Mouse (Mus musculus) left cerebral cortex, adult 9 months (tissue): Measurements from ENCODE around the gene Vps54.
"Not testable (repeated sequence)": the region's sequence is repeated elsewhere in the genome, so short reads cannot be mapped to it uniquely, and the experiment has no call there.

Experiments
- DNase-seq, 2 experiments: peaks; one replicate each; pipeline ENCODE4 v3.0.0; 2022; ENCODE audit warnings: low spot score in 2 of 2

The Vps54 gene

DNA sequence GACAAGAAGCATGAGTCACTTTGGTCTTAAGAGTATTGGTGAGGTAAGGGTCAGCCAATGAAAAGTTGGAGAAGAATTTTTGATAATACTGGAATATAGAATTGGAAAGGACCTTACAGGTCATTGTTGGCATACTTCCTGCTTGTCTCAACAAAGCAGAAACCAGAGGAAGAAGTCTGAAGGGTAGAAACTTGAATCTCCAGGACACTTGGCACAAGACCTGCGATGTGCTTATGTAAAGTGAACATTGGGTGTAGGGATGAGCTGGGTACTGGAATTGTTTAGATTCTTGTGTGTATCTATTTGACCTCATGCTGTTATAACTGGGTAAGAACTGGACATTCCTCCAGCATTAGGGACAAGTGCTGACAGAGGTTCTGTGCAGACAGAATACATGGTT is 2.3 kb downstream of the Vps54 start:
- no peak for DNase-seq

- DNase-seq: no peak
Measured at GRCm38 (mm10) chr11:21247203-21247865, 8.3 kb downstream of the Vps54 start.

DNA sequence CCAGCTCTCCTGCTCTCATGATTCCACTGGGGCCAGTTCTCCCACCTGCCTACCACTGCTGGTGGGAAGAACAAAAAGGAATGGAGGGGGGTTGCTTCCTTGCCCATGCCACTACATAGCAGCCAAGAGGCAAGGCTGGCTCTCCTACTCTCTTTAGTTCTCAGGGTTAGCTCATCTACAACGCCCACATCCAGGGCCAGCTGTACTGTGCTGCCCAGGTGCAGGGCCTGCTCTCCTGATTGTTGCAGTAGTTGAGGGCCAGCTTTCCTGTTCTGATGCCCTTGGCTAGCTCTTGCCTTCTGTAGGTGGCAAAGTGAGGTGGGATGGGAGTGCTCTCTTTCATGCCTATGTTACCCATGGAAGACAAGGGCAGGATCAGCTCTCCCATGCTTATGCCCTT is 8.9 kb downstream of the Vps54 start:
- no peak for DNase-seq

DNA sequence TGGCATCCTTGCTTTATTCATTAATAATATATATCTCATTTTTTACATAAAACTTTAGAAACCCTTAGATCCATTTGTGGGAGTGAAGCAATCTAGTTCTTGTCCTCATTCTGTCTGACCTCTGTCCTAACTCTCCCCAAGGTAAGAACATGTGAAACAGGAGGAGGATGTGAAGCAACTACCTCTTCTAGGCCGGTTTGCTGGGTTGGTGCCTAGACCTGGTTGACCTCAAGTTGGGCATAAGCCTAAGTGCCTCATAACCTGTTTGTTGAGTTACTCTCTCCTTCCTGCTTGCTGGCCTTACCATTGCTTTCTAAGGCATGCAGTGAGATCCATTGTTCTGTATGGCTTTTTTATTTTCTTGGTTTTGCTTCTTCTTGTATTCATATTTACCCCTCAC is 11.3 kb downstream of the Vps54 start:
- no peak for DNase-seq

DNA sequence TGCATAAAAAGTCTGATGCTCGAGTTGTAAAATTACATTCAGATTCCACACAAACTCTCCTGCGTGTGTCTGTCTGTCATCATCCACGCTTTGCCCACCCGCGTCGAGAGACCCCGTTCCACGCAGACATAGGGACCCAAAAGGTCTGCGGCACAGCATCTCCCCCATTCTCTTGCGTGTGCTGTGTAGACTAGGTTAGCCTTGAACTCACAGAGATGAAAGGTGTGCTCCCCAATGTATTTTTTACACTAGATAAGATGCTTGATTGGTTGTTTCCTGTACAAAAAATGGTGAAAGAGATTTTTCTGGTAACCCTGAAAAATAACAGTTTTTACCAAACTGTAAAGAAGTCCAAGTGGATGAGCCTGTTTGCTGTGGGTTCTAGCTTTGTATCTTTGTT is 19.5 kb downstream of the Vps54 start:
- not testable (repeated sequence) for DNase-seq

- no peak for DNase-seq
Measured at GRCm38 (mm10) chr11:21265423-21265822, 26.3 kb downstream of the Vps54 start.

GRCm38 (mm10) chr11:21276151-21276550 is 37.1 kb downstream of the Vps54 start:
- no peak for DNase-seq

DNA sequence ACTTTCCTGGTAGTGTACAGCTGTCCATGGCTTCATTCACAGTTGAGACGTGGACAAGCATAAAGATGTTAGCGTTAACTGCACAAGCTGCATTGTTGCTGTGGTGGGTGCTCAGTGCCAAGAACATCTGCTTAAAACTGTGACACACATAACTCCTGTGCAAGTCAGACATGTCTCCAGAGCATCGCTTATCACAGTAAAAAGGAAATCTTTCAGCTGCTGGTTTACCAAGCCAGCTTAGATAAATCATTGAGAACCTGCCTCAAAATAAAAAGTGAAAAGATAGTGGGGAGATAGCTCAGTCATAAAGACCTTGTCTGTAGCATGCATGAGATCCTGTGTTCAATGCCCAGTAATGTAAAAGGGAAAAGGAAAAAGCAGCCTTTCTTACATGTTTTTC is 47.3 kb downstream of the Vps54 start:
- DNase-seq: no peak

- not testable (repeated sequence) for DNase-seq
Measured at GRCm38 (mm10) chr11:21288153-21288552, 49.1 kb downstream of the Vps54 start.

DNA sequence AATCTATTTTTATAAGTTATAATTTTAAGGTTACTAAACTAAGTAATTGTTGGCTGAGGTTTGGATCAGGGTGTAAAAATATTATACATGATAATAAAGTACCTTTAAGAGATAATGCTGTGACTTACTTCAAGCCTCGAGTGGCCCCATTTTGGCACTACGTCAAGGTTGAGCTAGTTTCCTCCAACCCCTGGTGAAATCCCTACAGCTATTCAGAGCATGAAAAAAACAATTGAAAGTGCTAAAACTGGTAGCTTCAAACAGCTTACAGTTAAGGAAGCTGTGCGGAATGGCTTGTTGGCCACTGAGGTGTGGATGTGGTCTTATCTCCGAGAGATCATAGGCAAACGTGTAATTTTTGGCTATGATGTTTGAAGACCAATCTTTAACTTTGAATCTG is 56.4 kb downstream of the Vps54 start:
- no peak for DNase-seq

DNA sequence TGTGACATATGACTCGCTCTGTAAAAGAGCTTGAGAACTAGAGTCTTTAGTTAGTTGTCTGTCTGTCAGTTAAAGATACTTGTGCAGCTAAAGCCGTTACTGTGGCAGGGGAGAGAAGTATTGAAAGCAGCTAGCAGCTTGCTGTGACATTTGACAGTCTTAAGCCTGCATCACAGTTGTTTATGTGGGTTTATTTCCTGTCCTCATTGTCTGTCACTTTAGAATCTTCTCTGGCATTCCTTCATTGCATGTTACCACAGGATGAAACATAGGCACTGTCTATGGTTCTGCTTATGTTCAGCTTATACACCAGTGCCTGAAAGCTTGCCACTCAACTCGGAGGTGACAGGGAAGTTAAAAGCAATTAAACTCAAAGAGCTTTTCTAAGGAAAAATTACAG is 64.5 kb downstream of the Vps54 start:
- no peak for DNase-seq

DNA sequence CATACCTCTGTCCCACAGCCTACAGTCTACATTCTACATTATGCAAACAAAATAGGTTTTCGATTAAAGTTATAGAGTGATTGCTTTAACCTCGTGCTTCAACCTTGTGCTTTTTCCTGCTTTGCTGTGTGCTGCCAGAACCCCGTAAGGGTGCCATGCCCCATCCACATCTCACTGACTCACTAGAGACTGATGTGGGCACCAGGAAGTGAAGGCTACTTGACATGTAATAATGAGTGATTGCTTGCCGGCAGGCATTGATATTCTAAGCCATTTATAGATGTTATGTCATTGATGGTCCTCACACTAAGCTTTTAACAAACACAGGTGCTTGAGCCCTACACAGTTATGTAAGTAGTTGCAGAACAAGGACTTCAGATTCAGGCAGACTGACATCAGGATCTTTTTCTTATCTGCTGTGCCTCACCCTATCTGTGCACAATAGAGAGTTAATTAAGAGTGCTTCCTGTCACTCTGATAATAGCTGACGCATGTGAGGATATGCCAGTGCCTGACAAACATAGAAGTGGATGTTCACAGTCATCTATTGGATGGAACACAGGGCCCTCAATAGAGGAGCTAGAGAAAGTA is 68.1 kb downstream of the Vps54 start:
- no peak for DNase-seq

DNA sequence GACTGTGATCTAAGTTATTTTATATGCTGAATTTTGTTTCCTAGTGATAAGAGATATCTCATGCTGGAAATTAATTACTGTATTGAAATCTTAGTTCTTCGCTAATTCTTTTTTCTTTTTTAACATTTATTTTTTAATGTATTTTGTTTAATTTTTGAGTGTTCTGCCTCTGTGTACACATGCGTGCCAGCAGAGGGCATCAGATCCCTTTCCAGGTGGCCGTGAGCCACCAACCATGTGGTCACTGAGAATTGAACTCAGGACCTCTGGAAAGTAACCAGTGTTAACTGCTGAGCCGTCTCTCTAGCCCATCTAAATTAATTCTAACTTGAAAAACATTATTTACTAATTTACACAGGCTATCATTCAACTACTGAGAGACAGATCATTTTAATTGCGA is 69.0 kb downstream of the Vps54 start:
- DNase-seq: no peak

GRCm38 (mm10) chr11:21309516-21309915 is 70.4 kb downstream of the Vps54 start:
- DNase-seq: no peak

DNA sequence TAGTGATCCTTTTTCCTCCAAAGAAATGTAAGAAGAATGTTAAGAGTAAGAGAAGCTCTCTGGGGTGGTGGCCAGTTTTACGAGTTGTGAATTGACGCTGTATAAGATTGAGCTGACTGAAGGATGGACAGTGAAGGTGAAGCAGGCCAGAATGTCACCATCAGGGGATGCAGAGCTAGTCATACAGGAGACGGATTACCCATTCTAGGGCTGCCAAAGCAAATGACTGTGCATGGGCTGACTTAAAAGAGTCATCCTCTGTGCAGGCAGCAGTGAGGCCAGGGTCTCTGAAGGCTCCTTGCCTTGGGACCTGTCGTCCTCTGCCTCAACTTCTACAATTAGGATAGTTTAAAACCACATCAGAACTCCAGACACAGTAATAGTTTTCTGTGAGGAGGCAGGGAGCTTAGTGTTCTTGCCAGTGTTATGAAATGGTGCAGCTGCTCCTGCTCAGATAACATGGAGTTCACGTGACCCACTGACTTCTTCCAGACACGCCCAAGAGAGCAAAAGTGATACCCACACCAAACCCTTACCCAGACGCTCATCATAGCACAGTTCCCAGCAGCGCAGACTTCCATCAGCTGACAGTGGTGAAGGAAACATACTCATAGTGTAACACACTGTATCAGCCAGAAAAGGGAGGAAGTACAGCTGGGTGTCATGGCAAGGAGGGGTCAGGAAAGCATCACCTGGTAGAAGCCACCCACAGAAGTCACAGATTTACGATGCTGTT is 75.0 kb downstream of the Vps54 start:
- no peak for DNase-seq

- DNase-seq: no peak
Measured at GRCm38 (mm10) chr11:21321577-21321976, 82.5 kb downstream of the Vps54 start.

GRCm38 (mm10) chr11:21322349-21322748 is 83.3 kb downstream of the Vps54 start:
- no peak for DNase-seq

DNA sequence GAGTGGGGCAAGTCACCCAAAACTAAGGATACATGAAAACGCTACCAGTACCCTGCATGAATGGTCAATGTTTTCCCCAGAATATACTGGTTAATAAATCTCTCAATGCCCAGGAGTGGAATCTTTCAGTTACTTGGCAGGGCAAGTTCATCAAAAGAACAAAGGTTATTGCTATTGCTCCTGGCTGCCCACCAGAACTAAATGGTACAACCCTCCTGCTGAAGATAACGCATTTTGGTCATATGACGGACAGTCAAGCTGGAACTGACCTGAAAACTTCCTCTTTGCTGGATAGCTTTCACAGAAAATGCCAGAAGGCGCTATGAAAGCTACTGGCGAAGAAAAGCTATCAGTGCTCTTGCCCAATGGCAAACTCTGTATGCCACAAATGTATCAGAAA is 86.7 kb downstream of the Vps54 start:
- DNase-seq: no peak

DNA sequence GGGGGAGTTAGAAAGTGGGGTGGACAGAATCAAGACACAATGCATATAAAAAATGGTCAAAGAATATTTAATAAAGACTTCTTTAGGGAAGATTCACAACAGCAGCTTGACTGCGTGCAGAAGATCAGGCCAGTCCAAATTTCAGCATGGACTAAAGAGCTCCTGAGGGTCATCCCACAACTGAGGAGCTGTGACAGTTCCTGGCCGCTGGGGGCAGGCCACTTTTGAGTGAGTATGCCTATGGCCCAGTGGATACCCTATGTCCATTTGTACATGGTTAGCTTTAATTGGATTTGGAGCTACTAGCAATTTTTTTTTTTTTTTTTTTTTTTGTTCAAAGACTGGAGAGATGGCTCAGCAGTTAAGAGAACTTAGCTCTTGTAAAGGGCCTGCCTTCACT is 87.7 kb downstream of the Vps54 start:
- DNase-seq: no peak

DNA sequence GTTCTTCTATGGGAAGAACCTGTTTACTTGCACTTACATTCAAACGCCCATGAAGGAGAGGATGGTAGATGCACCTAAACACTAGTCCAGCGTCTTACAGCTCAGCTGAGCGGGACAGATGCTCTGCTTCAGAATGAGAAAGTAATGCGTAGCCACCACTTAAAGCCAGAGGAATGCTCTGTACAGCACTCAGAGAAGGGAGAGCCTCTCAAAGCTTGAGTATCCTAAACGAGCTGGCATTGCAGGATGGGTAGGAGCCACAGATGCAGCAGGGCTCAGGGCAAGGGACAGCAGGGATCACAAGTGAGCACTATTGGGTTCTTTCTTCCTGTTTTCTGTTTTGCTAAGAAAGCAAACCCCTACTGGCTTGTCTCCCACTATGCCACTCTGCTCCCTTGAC is 88.4 kb downstream of the Vps54 start:
- DNase-seq: no peak

- no peak for DNase-seq
Measured at GRCm38 (mm10) chr11:21328141-21328540, 89.1 kb downstream of the Vps54 start.

- no peak for DNase-seq
Measured at GRCm38 (mm10) chr11:21332639-21333295, 93.7 kb downstream of the Vps54 start.

GRCm38 (mm10) chr11:21337855-21338254 is 98.8 kb downstream of the Vps54 start:
- DNase-seq: no peak
